ENCODE assay signal across 12 mouse cellular contexts in the genomic region with DNA sequence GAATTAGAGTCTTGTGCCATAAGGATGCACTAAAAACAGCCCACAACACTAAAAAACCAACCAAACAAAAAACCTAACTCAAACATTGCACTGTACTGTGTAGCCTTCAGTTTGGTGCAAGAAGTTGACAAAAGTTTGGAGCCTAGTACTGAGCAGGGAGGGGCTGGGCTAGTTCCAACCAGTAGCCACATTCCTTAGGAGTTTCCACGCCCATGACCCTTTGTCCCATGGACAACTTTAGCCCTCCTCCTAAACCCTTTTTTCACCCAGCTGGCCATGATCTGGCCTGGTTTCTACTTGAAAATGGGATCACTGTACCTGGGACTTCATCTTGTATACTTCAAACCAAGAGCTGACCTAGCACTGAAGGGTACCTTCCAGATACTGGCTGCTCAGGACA. TPM values are rescaled to one million over a fixed set of nuclear protein-coding genes. Genes with fewer than 3 reads are reported as not detected.
DNase-seq lines count a peak whose midpoint lies in the region; ATAC-seq lines count a peak whose summit lies in the region.
"Had no signal": no experiment of that assay in that cellular context is flagged by ENCODE, and none has a peak within 500 bp of the region (broad histone marks: within the 10 kb centered on the region; RNA-seq: fewer than 3 reads in every experiment).

No protein-coding gene starts in this region.

- H3K36me3 ChIP-seq in liver, embryonic 16.5 days (ENCODE audit: control insufficient read depth, insufficient read depth) = no peaks in the 10 kb centered on the region
- H3K36me3 ChIP-seq in kidney, embryonic 15.5 days = no peaks in the 10 kb centered on the region

- intact Hi-C loops in left cerebral cortex, postnatal 14 days (cut with DNase I) = no loop called here

- H3K4me3 ChIP-seq in liver, embryonic 16.5 days (ENCODE audit: low read depth, low read length) = no peak overlapping the region
- H3K4me3 ChIP-seq in kidney, embryonic 15.5 days (replicated peaks) = no peak overlapping the region

- no peak for DNase-seq in liver
- peak; percentile 95 for DNase-seq in ZHBTc4 (ENCODE audit: low read depth, low spot score)
- peak; percentile 28 for DNase-seq in naive thymus-derived CD4-positive, alpha-beta T cell, adult 2 months (ENCODE audit: low read depth)
- no peak for DNase-seq in spleen, adult 12 weeks (ENCODE audit: low spot score)
- DNase-seq in left cerebral cortex, postnatal 14 days (ENCODE audit: low spot score in 2 of 2) = no peak
- DNase-seq: adrenal gland, postnatal 25 days; cerebellum, adult 2 months; gastrocnemius, postnatal 10 days had no signal

- peaks cover 23% of the 10 kb centered on the region for H3K4me1 ChIP-seq in liver, embryonic 16.5 days (ENCODE audit: control insufficient read depth, low read depth, low read length)
- peaks cover 36% of the 10 kb centered on the region for H3K4me1 ChIP-seq in kidney, embryonic 15.5 days

- no peaks in the 10 kb centered on the region for H3K9me3 ChIP-seq in liver, embryonic 16.5 days (replicated peaks; ENCODE audit: control insufficient read depth, low read length)
- no peaks in the 10 kb centered on the region for H3K9me3 ChIP-seq in kidney, embryonic 15.5 days (replicated peaks)

- no peaks in the 10 kb centered on the region for H3K27me3 ChIP-seq in liver, embryonic 16.5 days (ENCODE audit: control insufficient read depth, insufficient read depth, low read depth, low read length)
- H3K27me3 ChIP-seq in kidney, embryonic 15.5 days = no peaks in the 10 kb centered on the region

- H3K27ac ChIP-seq in liver, embryonic 16.5 days (ENCODE audit: low read length) = no peak overlapping the region
- peak overlapping the region; percentile 89 for H3K27ac ChIP-seq in kidney, embryonic 15.5 days

- no peak overlapping the region for H3K4me2 ChIP-seq in liver, embryonic 16.5 days (ENCODE audit: low read depth, low read length)
- no peak overlapping the region for H3K4me2 ChIP-seq in kidney, embryonic 15.5 days

- WGBS in liver, embryonic 16.5 days (ENCODE audit: insufficient replicate concordance) = 50% methylated on average over 1 of the region's 1 CpGs
- WGBS in kidney, embryonic 15.5 days = 72% methylated on average over 1 of the region's 1 CpGs

- H3K9ac ChIP-seq in liver, embryonic 16.5 days (ENCODE audit: low read depth, low read length) = peak overlapping the region; percentile 18; the same call in 1 of the 2 replicates
- no peak overlapping the region for H3K9ac ChIP-seq in kidney, embryonic 15.5 days

- ATAC-seq in liver, embryonic 16.5 days (ENCODE audit: low read depth) = no peak
- ATAC-seq in kidney, embryonic 15.5 days (replicated peaks; ENCODE audit: low FRiP score) = no peak
- ATAC-seq in granulocyte monocyte progenitor cell, adult 5-6 weeks (replicated peaks; ENCODE audit: poor library complexity, severe bottlenecking) = no peak
- ATAC-seq: midbrain, embryonic 16.5 days had no signal

RNA-seq across cellular contexts. Expression of a gene that starts 26.8 kb away (rescaled TPM):
- polyA plus RNA-seq in liver, embryonic 16.5 days (2015; fragmentation: Nextera tagmentation; extraction: Ambion mirVana) = 20.3 and 24.2 TPM in 2 replicates
- polyA plus RNA-seq in kidney, embryonic 15.5 days (2015; fragmentation: Nextera tagmentation; extraction: Ambion mirVana) = 44.1 and 51.8 TPM in 2 replicates
- 79.3 and 146 TPM in 2 replicates for total RNA-seq in granulocyte monocyte progenitor cell, adult 5-6 weeks (2014; fragmentation: Nextera tagmentation)
- 45.2 and 59.7 TPM in 2 replicates for total RNA-seq in granulocyte monocyte progenitor cell, adult 5-6 weeks (2017)
- 100 to 1,000 TPM; 207 to 211 TPM for total RNA-seq in left cerebral cortex, postnatal 14 days (2021)

RNA-seq across cellular contexts. Expression of a gene that starts 54.9 kb away (rescaled TPM):
- polyA plus RNA-seq in liver, embryonic 16.5 days (2015; fragmentation: Nextera tagmentation; extraction: Ambion mirVana) = 51.4 and 51.6 TPM in 2 replicates
- 74.2 and 87.2 TPM in 2 replicates for polyA plus RNA-seq in kidney, embryonic 15.5 days (2015; fragmentation: Nextera tagmentation; extraction: Ambion mirVana)
- 48.2 and 60.7 TPM in 2 replicates for total RNA-seq in granulocyte monocyte progenitor cell, adult 5-6 weeks (2014; fragmentation: Nextera tagmentation)
- total RNA-seq in granulocyte monocyte progenitor cell, adult 5-6 weeks (2017) = 63.0 and 74.8 TPM in 2 replicates
- total RNA-seq in left cerebral cortex, postnatal 14 days (2021) = 10 to 100 TPM; 44.2 to 49.0 TPM

Comparison
In these comparisons a context has a peak if more than half of its experiments do, and no peak if none do; other contexts are left out.
1. DNase-seq: peak in ZHBTc4 (single experiment) and naive thymus-derived CD4-positive, alpha-beta T cell, adult 2 months (single experiment); none in liver (single experiment), spleen, adult 12 weeks (single experiment) and left cerebral cortex, postnatal 14 days (0 of 2).